Mouse (Mus musculus) lung, postnatal 0 days (tissue): ENCODE measurements at regions not wholly inside any gene's neighbourhood (a gene's known extent, or its start where the extent isn't known, plus 50 kb on each side); places are given as distances from the start of the nearest gene placed in this dataset.

ENCODE experiments used
- CTCF ChIP-seq: IDR thresholded peaks from 2 replicates; pipeline ENCODE4 v1.5.1; 2016; ENCODE audit warnings: antibody characterized with exemption, mild to moderate bottlenecking
- EP300 ChIP-seq: IDR thresholded peaks from 2 replicates; pipeline ENCODE4 v1.6.1; 2016; ENCODE audit warnings: antibody characterized with exemption, mild to moderate bottlenecking, control low read depth

- TF ChIP-seq CTCF (no peak), EP300 (no peak)
These were observed 220.2 kb upstream of the Mphosph6 start for GRCm38 (mm10) chr8:118021978-118022377.
